Mouse (Mus musculus) forebrain, embryonic 12.5 days (tissue): ENCODE results near the gene Ccdc154. TPM values are rescaled to one million over a fixed set of nuclear protein-coding genes. Genes with fewer than 3 reads are reported as not detected.

Experiments
- ATAC-seq: fragments of 200-750 bp; cut with Nextera tagmentation; 2 replicates; pipeline ENCODE4 v1.8.0; 2017; ENCODE audit warnings: moderate TSS enrichment; ENCODE audit not compliant: low FRiP score
- H3K27ac ChIP-seq: fragments of 300-500 bp; sonication (generic); 2 replicates; pipeline ENCODE4 v1.5.1; 2016; ENCODE audit warnings: mild to moderate bottlenecking
- H3K27me3 ChIP-seq: fragments of 300-500 bp; sonication (generic); 2 replicates; pipeline ENCODE4 v1.6.1; 2016; ENCODE audit warnings: mild to moderate bottlenecking
- H3K36me3 ChIP-seq: fragments of 300-500 bp; sonication (generic); replicated peaks from 2 replicates; pipeline ENCODE4 v1.6.1; 2016; ENCODE audit warnings: mild to moderate bottlenecking
- H3K4me1 ChIP-seq: fragments of 300-500 bp; sonication (generic); 2 replicates; pipeline ENCODE4 v1.6.1; 2016
- H3K4me2 ChIP-seq: fragments of 300-500 bp; sonication (generic); 2 replicates; pipeline ENCODE4 v1.6.1; 2016; ENCODE audit warnings: mild to moderate bottlenecking, moderate library complexity
- H3K4me3 ChIP-seq: fragments of 300-500 bp; sonication (generic); replicated peaks from 2 replicates; pipeline ENCODE4 v1.5.1; 2016; ENCODE audit warnings: mild to moderate bottlenecking
- H3K9ac ChIP-seq: fragments of 300-500 bp; sonication (generic); 2 replicates; pipeline ENCODE4 v1.6.1; 2016; ENCODE audit warnings: mild to moderate bottlenecking
- H3K9me3 ChIP-seq: fragments of 300-500 bp; sonication (generic); 2 replicates; pipeline ENCODE4 v1.6.1; 2016
- WGBS: fragments of 180-500 bp; shearing (Covaris S2); methylation state at CpG from one replicate; pipeline ENCODE4 v1.1.7; 2016; 5-methylcytosine and 5-hydroxymethylcytosine counted together
- polyA plus RNA-seq: library from polyadenylated mRNA; unstranded; fragments of >200 nt; fragmentation: Nextera tagmentation; extraction: Ambion mirVana; gene quantifications from 2 replicates; pipeline ENCODE4 v1.2.1, GENCODE M21; 2016

Ccdc154 gene
- polyA plus RNA-seq, 1 experiment from 2014 or later: not detected

- peak; percentile 35 for ATAC-seq
- H3K9me3 ChIP-seq: no peaks in the 10 kb centered on the region
- peak within 1 kb of the TSS; percentile 92 for H3K9ac ChIP-seq
- WGBS: under 1% methylated on average over 86 of the region's 104 CpGs
- peak within 1 kb of the TSS; percentile 99 for H3K4me3 ChIP-seq
- H3K36me3 ChIP-seq: 0 out of 2 replicates have a peak, but pooled peaks cover 21% of the 10 kb centered on the region
- no peaks in the 10 kb centered on the region for H3K27me3 ChIP-seq
- H3K27ac ChIP-seq: peak within 1 kb of the TSS; percentile 82
- peaks cover 43% of the 10 kb centered on the region for H3K4me1 ChIP-seq
- peak within 1 kb of the TSS; percentile 81 for H3K4me2 ChIP-seq
These were observed 26.1 kb downstream of the Ccdc154 start, which contains the start of gene Unkl for GRCm38 (mm10) chr17:25188150-25189031. Unkl (plus strand) TSS chr17:25188397.

DNA sequence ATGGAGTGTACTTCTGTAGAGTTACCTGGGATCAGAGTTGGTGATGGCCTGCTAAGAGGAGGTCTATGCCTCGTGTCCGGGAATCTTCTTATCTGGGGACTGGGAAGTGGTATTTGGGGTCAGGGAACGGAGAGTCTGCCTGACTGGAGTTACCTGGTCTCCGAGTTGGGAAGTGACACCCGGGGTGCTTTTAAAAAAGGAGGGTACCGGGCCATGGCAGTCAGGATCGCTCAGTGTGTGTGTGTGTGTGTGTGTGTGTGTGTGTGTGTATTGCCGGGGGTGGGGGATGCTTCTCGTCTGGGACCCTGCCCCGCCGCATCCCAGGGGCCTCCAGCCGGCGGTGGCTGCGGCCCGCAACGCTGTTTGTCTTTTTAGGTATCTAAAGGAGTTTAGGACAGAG is 26.8 kb downstream of the Ccdc154 start:
- Histone ChIP-seq H3K27ac (no peak overlapping the region), H3K27me3 (no peaks in the 10 kb centered on the region), H3K4me2 (peak overlapping the region; percentile 81), H3K4me1 (peaks cover 38% of the 10 kb centered on the region), H3K4me3 (peak overlapping the region; percentile 99), H3K36me3 (0 out of 2 replicates have a peak, but pooled peaks cover 21% of the 10 kb centered on the region), H3K9ac (peak overlapping the region; percentile 92), H3K9me3 (no peaks in the 10 kb centered on the region)
- ATAC-seq: no peak
- 2% methylated on average over 16 of the region's 16 CpGs for WGBS

GRCm38 (mm10) chr17:25202401-25202800 is 40.1 kb downstream of the Ccdc154 start:
- Histone ChIP-seq H3K4me2 (no peak overlapping the region), H3K27ac (no peak overlapping the region), H3K36me3 (peaks cover 66% of the 10 kb centered on the region), H3K4me1 (no peaks in the 10 kb centered on the region), H3K27me3 (no peaks in the 10 kb centered on the region), H3K9ac (no peak overlapping the region), H3K4me3 (no peak overlapping the region), H3K9me3 (no peaks in the 10 kb centered on the region)
- no peak for ATAC-seq
- WGBS: 91% methylated on average over 4 of the region's 4 CpGs

DNA sequence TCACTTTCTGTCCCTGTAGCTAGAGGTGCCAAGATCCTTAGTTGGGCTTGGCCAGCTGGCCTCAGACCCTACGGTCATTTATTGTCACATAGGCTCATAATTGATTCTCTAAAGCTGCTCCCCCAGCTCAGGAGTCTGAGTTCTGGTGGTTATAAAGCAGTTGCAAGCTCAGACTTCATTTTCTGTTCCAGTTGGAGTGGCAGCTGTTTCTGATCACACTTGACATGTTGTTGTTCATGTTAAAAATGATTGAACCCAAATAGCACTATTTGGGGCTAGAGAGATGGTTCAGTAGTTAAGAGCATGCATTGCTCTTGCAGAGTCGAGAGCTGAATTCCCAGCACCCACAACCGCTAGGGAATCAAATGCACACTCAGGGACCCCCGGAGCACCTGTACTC is 47.7 kb downstream of the Ccdc154 start:
- ATAC-seq: no peak
- 95% methylated on average over 4 of the region's 4 CpGs for WGBS
- Histone ChIP-seq H3K4me1 (no peaks in the 10 kb centered on the region), H3K4me2 (no peak overlapping the region), H3K27me3 (no peaks in the 10 kb centered on the region), H3K4me3 (no peak overlapping the region), H3K9me3 (no peaks in the 10 kb centered on the region), H3K36me3 (peaks cover 85% of the 10 kb centered on the region), H3K9ac (no peak overlapping the region), H3K27ac (no peak overlapping the region)

- Histone ChIP-seq H3K9me3 (no peaks in the 10 kb centered on the region), H3K9ac (no peak overlapping the region), H3K4me3 (no peak overlapping the region), H3K4me2 (no peak overlapping the region), H3K27me3 (no peaks in the 10 kb centered on the region), H3K36me3 (peaks cover 85% of the 10 kb centered on the region), H3K27ac (no peak overlapping the region), H3K4me1 (no peaks in the 10 kb centered on the region)
- WGBS: 92% methylated on average over 15 of the region's 15 CpGs
- no peak for ATAC-seq
These were observed 48.6 kb downstream of the Ccdc154 start for GRCm38 (mm10) chr17:25210680-25211466.

GRCm38 (mm10) chr17:25211705-25212104 is 49.4 kb downstream of the Ccdc154 start:
- Histone ChIP-seq H3K9me3 (no peaks in the 10 kb centered on the region), H3K36me3 (peaks cover 78% of the 10 kb centered on the region), H3K4me2 (no peak overlapping the region), H3K27ac (no peak overlapping the region), H3K4me3 (no peak overlapping the region), H3K27me3 (no peaks in the 10 kb centered on the region), H3K4me1 (no peaks in the 10 kb centered on the region), H3K9ac (no peak overlapping the region)
- ATAC-seq: no peak
- 89% methylated on average over 4 of the region's 4 CpGs for WGBS

DNA sequence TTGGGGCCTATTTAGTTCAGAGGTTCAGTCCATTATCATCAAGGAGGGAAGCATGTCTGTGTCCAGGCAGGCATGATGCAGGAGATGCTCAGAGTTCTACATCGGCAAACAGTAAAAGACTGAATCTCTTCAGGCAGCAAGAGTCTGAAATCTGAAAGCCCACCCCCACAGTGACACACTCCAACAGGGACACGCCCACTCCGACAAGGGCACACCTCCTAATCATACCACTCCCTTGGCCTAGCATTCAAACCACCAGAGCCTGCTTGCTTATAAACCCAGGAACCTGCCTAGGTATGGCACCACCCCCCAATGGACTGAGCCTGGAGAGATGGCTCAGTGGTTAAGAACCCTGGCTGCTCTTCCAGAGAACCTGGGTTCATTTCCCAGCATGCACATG is 53.2 kb downstream of the Ccdc154 start:
- ATAC-seq: no peak
- no peak overlapping the region for H3K4me2 ChIP-seq
- no peak overlapping the region for H3K9ac ChIP-seq
- no peaks in the 10 kb centered on the region for H3K4me1 ChIP-seq
- H3K36me3 ChIP-seq: peaks cover 53% of the 10 kb centered on the region
- no peak overlapping the region for H3K27ac ChIP-seq
- H3K27me3 ChIP-seq: no peaks in the 10 kb centered on the region
- 88% methylated on average over 3 of the region's 3 CpGs for WGBS
- no peak overlapping the region for H3K4me3 ChIP-seq
- H3K9me3 ChIP-seq: no peaks in the 10 kb centered on the region

DNA sequence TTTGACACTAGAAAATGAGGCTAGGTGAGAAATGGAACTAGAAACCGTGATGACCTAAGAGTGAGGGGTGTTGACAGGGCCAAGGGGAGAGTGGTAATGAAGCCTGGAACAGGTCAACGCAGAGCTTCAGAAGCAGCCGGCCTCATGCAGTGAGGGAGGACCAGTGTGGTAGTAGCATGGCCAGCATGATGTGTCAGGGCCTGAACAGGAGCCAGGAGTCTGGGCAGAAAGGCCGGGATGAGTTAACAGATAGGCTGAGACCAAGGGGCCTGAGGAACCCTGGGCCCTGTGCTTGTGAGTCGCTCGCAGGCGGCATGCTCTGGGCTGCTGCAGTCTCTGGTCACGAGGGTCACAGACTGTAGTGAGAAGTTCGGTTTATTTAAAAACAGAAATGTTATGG is 56.7 kb downstream of the Ccdc154 start:
- H3K36me3 ChIP-seq: peaks cover 24% of the 10 kb centered on the region

GRCm38 (mm10) chr17:25219492-25220295 is 57.4 kb downstream of the Ccdc154 start:
- WGBS: 94% methylated on average over 15 of the region's 15 CpGs

More for the DNA sequence above, 56.7 kb downstream of the Ccdc154 start:
- 88% methylated on average over 9 of the region's 9 CpGs for WGBS
- Histone ChIP-seq H3K9ac (no peak overlapping the region), H3K4me2 (no peak overlapping the region), H3K9me3 (no peaks in the 10 kb centered on the region), H3K4me1 (peaks cover 14% of the 10 kb centered on the region), H3K27ac (no peak overlapping the region), H3K27me3 (peaks cover 3% of the 10 kb centered on the region), H3K4me3 (no peak overlapping the region)
- ATAC-seq: no peak

DNA sequence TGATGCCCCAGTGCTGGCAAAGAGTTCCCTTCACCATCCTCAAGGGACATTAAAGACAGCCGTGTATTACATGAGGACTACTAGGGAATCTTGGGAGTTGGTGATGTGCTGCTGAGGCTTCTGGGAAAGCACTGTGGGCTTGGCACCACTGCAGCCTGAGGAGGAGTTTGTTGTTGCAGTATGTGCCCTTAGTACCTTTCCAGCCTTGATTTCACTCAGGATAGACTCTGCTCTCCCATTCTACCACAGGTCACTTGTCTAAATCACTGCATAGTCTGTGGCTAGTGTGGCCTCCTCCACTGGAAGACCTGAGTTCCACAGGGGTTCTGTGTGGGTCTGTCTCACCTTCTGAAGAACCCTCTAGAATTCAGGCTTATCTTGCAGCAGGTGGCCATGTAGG is 58.5 kb downstream of the Ccdc154 start:
- Histone ChIP-seq H3K27ac (no peak overlapping the region), H3K4me3 (no peak overlapping the region), H3K27me3 (peaks cover 3% of the 10 kb centered on the region), H3K4me2 (no peak overlapping the region), H3K9me3 (no peaks in the 10 kb centered on the region), H3K4me1 (peaks cover 14% of the 10 kb centered on the region), H3K36me3 (peaks cover 11% of the 10 kb centered on the region), H3K9ac (no peak overlapping the region)
- WGBS: 87% methylated on average over 1 of the region's 1 CpGs
- no peak for ATAC-seq

More at GRCm38 (mm10) chr17:25219492-25220295, 57.4 kb downstream of the Ccdc154 start:
- H3K36me3 ChIP-seq: peaks cover 18% of the 10 kb centered on the region
- no peak overlapping the region for H3K4me2 ChIP-seq
- H3K27me3 ChIP-seq: peaks cover 3% of the 10 kb centered on the region
- H3K9me3 ChIP-seq: no peaks in the 10 kb centered on the region
- peaks cover 14% of the 10 kb centered on the region for H3K4me1 ChIP-seq
- ATAC-seq: no peak
- H3K9ac ChIP-seq: no peak overlapping the region
- no peak overlapping the region for H3K4me3 ChIP-seq
- H3K27ac ChIP-seq: no peak overlapping the region
